26 mouse cellular contexts compared by ENCODE assay signal in genomic region chr17:56656171-56656570, GRCm38 (mm10). TPM values are rescaled to one million over a fixed set of nuclear protein-coding genes. Genes with fewer than 3 reads are reported as not detected.
DNase-seq lines count a peak whose midpoint lies in the region; ATAC-seq lines count a peak whose summit lies in the region.
"Had no signal": no experiment of that assay in that cellular context is flagged by ENCODE, and none has a peak within 500 bp of the region (broad histone marks: within the 10 kb centered on the region; RNA-seq: fewer than 3 reads in every experiment).

No protein-coding gene starts in this region.

- no peaks in the 10 kb centered on the region for H3K27me3 ChIP-seq in midbrain, embryonic 14.5 days (ENCODE audit: control insufficient read depth, insufficient read depth, low read length)
- H3K27me3 ChIP-seq in midbrain, embryonic 13.5 days: no peaks in the 10 kb centered on the region
- H3K27me3 ChIP-seq: embryonic facial prominence, embryonic 12.5 days; embryonic facial prominence, embryonic 15.5 days; hindbrain, embryonic 12.5 days; hindbrain, embryonic 15.5 days; Patski had no signal

- no peaks in the 10 kb centered on the region for H3K36me3 ChIP-seq in midbrain, embryonic 14.5 days (ENCODE audit: control insufficient read depth, insufficient read depth, low read length)
- no peaks in the 10 kb centered on the region for H3K36me3 ChIP-seq in midbrain, embryonic 13.5 days
- H3K36me3 ChIP-seq: embryonic facial prominence, embryonic 12.5 days; embryonic facial prominence, embryonic 15.5 days; hindbrain, embryonic 12.5 days; hindbrain, embryonic 15.5 days had no signal

- no peak overlapping the region for H3K9ac ChIP-seq in midbrain, embryonic 14.5 days (replicated peaks; ENCODE audit: low read length)
- no peak overlapping the region for H3K9ac ChIP-seq in midbrain, embryonic 13.5 days (replicated peaks)
- H3K9ac ChIP-seq: embryonic facial prominence, embryonic 12.5 days; embryonic facial prominence, embryonic 15.5 days; forebrain, postnatal 0 days; hindbrain, embryonic 12.5 days; hindbrain, embryonic 15.5 days had no signal

- H3K27ac ChIP-seq in midbrain, embryonic 14.5 days (replicated peaks; ENCODE audit: low read depth, low read length): no peak overlapping the region
- H3K27ac ChIP-seq in midbrain, embryonic 13.5 days: no peak overlapping the region
- H3K27ac ChIP-seq: embryonic facial prominence, embryonic 12.5 days; embryonic facial prominence, embryonic 15.5 days; gastrocnemius, adult 2 months; hindbrain, embryonic 12.5 days; hindbrain, embryonic 15.5 days had no signal

- H3K9me3 ChIP-seq in midbrain, embryonic 14.5 days (ENCODE audit: control insufficient read depth, low read length): no peaks in the 10 kb centered on the region
- H3K9me3 ChIP-seq in midbrain, embryonic 13.5 days: no peaks in the 10 kb centered on the region
- H3K9me3 ChIP-seq: embryonic facial prominence, embryonic 12.5 days; embryonic facial prominence, embryonic 15.5 days; hindbrain, embryonic 12.5 days; hindbrain, embryonic 15.5 days had no signal

- WGBS in midbrain, embryonic 14.5 days: 84% methylated on average over 6 of the region's 6 CpGs
- 95% methylated on average over 6 of the region's 6 CpGs for WGBS in midbrain, embryonic 13.5 days

- DNase-seq in adrenal gland, postnatal 10 days: peak; percentile 16
- no peak for DNase-seq in adrenal gland, adult 2 months
- DNase-seq in midbrain, embryonic 14.5 days: peak; percentile 7
- DNase-seq in MN1 (ENCODE audit: low spot score): peak; percentile 71
- no peak for DNase-seq in cerebellum, postnatal 14 days
- no peak for DNase-seq in right cerebral cortex, postnatal 36 days (ENCODE audit: low spot score in 2 of 2)
- DNase-seq: cerebellum, adult 11-12 months; cerebellum, adult 9-10 months; cerebellum, postnatal 25 days; forebrain, postnatal 0 days; gastrocnemius, adult 2 months; gastrocnemius, postnatal 14 days; heart, adult 11 months had no signal

- H3K4me3 ChIP-seq in midbrain, embryonic 14.5 days (replicated peaks; ENCODE audit: low read depth, low read length): no peak overlapping the region
- H3K4me3 ChIP-seq in midbrain, embryonic 13.5 days (replicated peaks): no peak overlapping the region
- H3K4me3 ChIP-seq: embryonic facial prominence, embryonic 12.5 days; embryonic facial prominence, embryonic 15.5 days; gastrocnemius, adult 2 months; hindbrain, embryonic 12.5 days; hindbrain, embryonic 15.5 days had no signal

- no peak for ATAC-seq in midbrain, embryonic 14.5 days (ENCODE audit: low FRiP score, low TSS enrichment)
- ATAC-seq in midbrain, embryonic 13.5 days: no peak
- ATAC-seq: CD4-positive, CD25-positive, alpha-beta regulatory T cell, adult 4 months; forebrain, embryonic 14.5 days; forebrain, postnatal 0 days; Patski had no signal

- H3K4me1 ChIP-seq in midbrain, embryonic 14.5 days (ENCODE audit: control insufficient read depth, insufficient read depth, low read length): no peaks in the 10 kb centered on the region
- H3K4me1 ChIP-seq in midbrain, embryonic 13.5 days (replicated peaks): no peaks in the 10 kb centered on the region
- H3K4me1 ChIP-seq: embryonic facial prominence, embryonic 12.5 days; embryonic facial prominence, embryonic 15.5 days; hindbrain, embryonic 15.5 days had no signal

- H3K4me2 ChIP-seq in midbrain, embryonic 14.5 days (ENCODE audit: low read length): no peak overlapping the region
- no peak overlapping the region for H3K4me2 ChIP-seq in midbrain, embryonic 13.5 days (replicated peaks)
- H3K4me2 ChIP-seq: embryonic facial prominence, embryonic 12.5 days; embryonic facial prominence, embryonic 15.5 days; heart, embryonic 11.5 days; hindbrain, embryonic 12.5 days; hindbrain, embryonic 15.5 days had no signal

RNA-seq across cellular contexts. Expression of gene Ranbp3, which starts 16.9 kb away (rescaled TPM):
- 10 to 100 TPM; 56.6 to 62.0 TPM for total RNA-seq in adrenal gland, postnatal 10 days (2021)
- 10 to 100 TPM; 64.3 to 77.8 TPM for total RNA-seq in adrenal gland, adult 2 months (2021)
- 82.4 and 97.1 TPM in 2 replicates for polyA plus RNA-seq in adrenal gland, adult 2 months (2012; rRNA removed)
- polyA plus RNA-seq in midbrain, embryonic 14.5 days (2014; fragmentation: Nextera tagmentation; extraction: Ambion mirVana): 104 and 105 TPM in 2 replicates
- polyA plus RNA-seq in midbrain, embryonic 13.5 days (2015; fragmentation: Nextera tagmentation; extraction: Ambion mirVana): 108 and 109 TPM in 2 replicates

RNA-seq across cellular contexts. Expression of gene Catsperd, which starts 28.2 kb away (rescaled TPM):
- 1 to 10 TPM in 1 of 2 experiments, under 1 TPM in 1; 0.66 to 1.1 TPM for total RNA-seq in adrenal gland, postnatal 10 days (2021)
- total RNA-seq in adrenal gland, adult 2 months (2021): 1 to 10 TPM; 1.1 to 6.6 TPM
- polyA plus RNA-seq in adrenal gland, adult 2 months (2012; rRNA removed): 1.4 and 1.9 TPM in 2 replicates
- 1.6 TPM in 2 replicates for polyA plus RNA-seq in midbrain, embryonic 14.5 days (2014; fragmentation: Nextera tagmentation; extraction: Ambion mirVana)
- 1.8 and 2.0 TPM in 2 replicates for polyA plus RNA-seq in midbrain, embryonic 13.5 days (2015; fragmentation: Nextera tagmentation; extraction: Ambion mirVana)
- total RNA-seq: common myeloid progenitor, adult 5-6 weeks; gastrocnemius, postnatal 14 days; gastrocnemius, postnatal 4 days; heart, postnatal 25 days; hematopoietic stem cell, adult 5-6 weeks had no signal

RNA-seq across cellular contexts. Expression of gene Lonp1, which starts 29.5 kb away (rescaled TPM):
- total RNA-seq in adrenal gland, postnatal 10 days (2021): 100 to 1,000 TPM; 229 to 256 TPM
- 100 to 1,000 TPM; 549 to 571 TPM for total RNA-seq in adrenal gland, adult 2 months (2021)
- polyA plus RNA-seq in adrenal gland, adult 2 months (2012; rRNA removed): 447 and 560 TPM in 2 replicates
- polyA plus RNA-seq in midbrain, embryonic 14.5 days (2014; fragmentation: Nextera tagmentation; extraction: Ambion mirVana): 44.5 and 46.1 TPM in 2 replicates
- 40.9 and 43.4 TPM in 2 replicates for polyA plus RNA-seq in midbrain, embryonic 13.5 days (2015; fragmentation: Nextera tagmentation; extraction: Ambion mirVana)

RNA-seq across cellular contexts. Expression of gene Rpl36, which starts 43.0 kb away (rescaled TPM):
- 1,000 to 10,000 TPM; 1,095 to 1,101 TPM for total RNA-seq in adrenal gland, postnatal 10 days (2021)
- 100 to 1,000 TPM; 720 to 828 TPM for total RNA-seq in adrenal gland, adult 2 months (2021)
- 1,273 and 1,721 TPM in 2 replicates for polyA plus RNA-seq in adrenal gland, adult 2 months (2012; rRNA removed)
- polyA plus RNA-seq in midbrain, embryonic 14.5 days (2014; fragmentation: Nextera tagmentation; extraction: Ambion mirVana): 1,168 and 1,300 TPM in 2 replicates
- 1,197 and 1,215 TPM in 2 replicates for polyA plus RNA-seq in midbrain, embryonic 13.5 days (2015; fragmentation: Nextera tagmentation; extraction: Ambion mirVana)

RNA-seq across cellular contexts. Expression of gene 2410015M20Rik, which starts 46.6 kb away (rescaled TPM):
- 100 to 1,000 TPM; 468 to 485 TPM for total RNA-seq in adrenal gland, postnatal 10 days (2021)
- 100 to 1,000 TPM; 317 to 361 TPM for total RNA-seq in adrenal gland, adult 2 months (2021)
- 98.0 and 117 TPM in 2 replicates for polyA plus RNA-seq in adrenal gland, adult 2 months (2012; rRNA removed)
- 192 and 195 TPM in 2 replicates for polyA plus RNA-seq in midbrain, embryonic 14.5 days (2014; fragmentation: Nextera tagmentation; extraction: Ambion mirVana)
- 198 and 199 TPM in 2 replicates for polyA plus RNA-seq in midbrain, embryonic 13.5 days (2015; fragmentation: Nextera tagmentation; extraction: Ambion mirVana)

Comparison
In these comparisons a context has a peak if more than half of its experiments do, and no peak if none do; other contexts are left out.
1. DNase-seq: peak in adrenal gland, postnatal 10 days (single experiment), midbrain, embryonic 14.5 days (single experiment) and MN1 (single experiment); none in adrenal gland, adult 2 months (single experiment), cerebellum, postnatal 14 days (0 of 2) and right cerebral cortex, postnatal 36 days (0 of 2).